Mouse (Mus musculus) testis, adult 10 weeks (tissue): Measurements from ENCODE around the gene Gm6176. TPM values are rescaled to one million over a fixed set of nuclear protein-coding genes. Genes with fewer than 3 reads are reported as not detected.

Experiments used
- polyA plus RNA-seq: library from polyadenylated mRNA; stranded (reverse); fragments of 350-450 nt; fragmentation: Illumina TruSeq; extraction: RNeasy Lipid Tissue Mini Kit (QIAGEN cat#74804); gene quantifications from one replicate; pipeline ENCODE4 v1.2.3, GENCODE M21; 2014; ENCODE audit warnings: low read depth, low replicate concordance

Gene Gm6176
- not detected for polyA plus RNA-seq

DNA sequence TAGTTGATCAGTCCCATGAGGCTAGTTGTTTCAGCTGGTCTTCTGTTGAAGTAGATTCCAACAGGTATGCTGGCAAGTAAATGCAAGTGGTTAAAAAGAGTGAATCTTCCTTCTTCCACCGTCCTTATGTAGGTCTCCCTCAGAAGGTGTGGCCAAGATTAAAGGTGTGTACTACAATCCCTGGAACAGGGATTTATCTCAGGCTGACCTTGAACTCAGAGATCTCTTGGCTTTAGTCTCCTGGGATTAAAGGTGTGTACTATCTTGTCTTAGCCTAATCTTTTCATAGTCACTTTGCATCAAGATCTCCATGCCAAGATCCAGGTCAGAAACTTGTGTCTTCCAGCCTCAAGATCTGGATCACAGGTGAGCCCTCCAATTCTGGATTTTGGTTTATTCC lies at the start of gene Gm6176:
Gm6176 (minus strand) TSS at position 101 of the 400 bp plus-strand sequence.

GRCm38 (mm10) chr7:22068757-22069156 lies 12.7 kb upstream of the Gm6176 start, which contains the start of gene Vmn1r139:
Vmn1r139 (plus strand) TSS chr7:22069057.

GRCm38 (mm10) chr7:22028797-22029196 lies 27.3 kb downstream of the Gm6176 start, which contains the start of gene Vmn1r138:
Vmn1r138 (minus strand) TSS chr7:22028897.

Other genes with a start within 250 kb of the Gm6176 start
- not detected for gene Vmn1r135, start 224.0 kb downstream of the Gm6176 start, polyA plus RNA-seq
- not detected for gene Gm5725, start 212.0 kb downstream of the Gm6176 start, polyA plus RNA-seq
- not detected for gene Gm5891, start 135.0 kb downstream of the Gm6176 start, polyA plus RNA-seq
- not detected for gene Vmn1r137, start 61.7 kb downstream of the Gm6176 start, polyA plus RNA-seq
- not detected for gene Vmn1r138, start 27.4 kb downstream of the Gm6176 start, polyA plus RNA-seq
- not detected for gene Vmn1r139, start 12.8 kb upstream of the Gm6176 start, polyA plus RNA-seq
- not detected for gene Gm16451, start 61.9 kb upstream of the Gm6176 start, polyA plus RNA-seq
- gene Gm10666, start 78.4 kb upstream of the Gm6176 start, polyA plus RNA-seq = not detected
- not detected for gene Vmn1r142, start 107.7 kb upstream of the Gm6176 start, polyA plus RNA-seq
- gene Vmn1r143, start 133.1 kb upstream of the Gm6176 start, polyA plus RNA-seq = not detected
- not detected for gene Gm8653, start 145.0 kb upstream of the Gm6176 start, polyA plus RNA-seq
- not detected for gene Gm8453, start 173.2 kb upstream of the Gm6176 start, polyA plus RNA-seq